Mouse (Mus musculus) urinary bladder, adult 2 months (tissue): Measurements from ENCODE around the gene Rapgef5. TPM values are rescaled to one million over a fixed set of nuclear protein-coding genes. Genes with fewer than 3 reads are reported as not detected.

ENCODE experiments used
- DNase-seq: peaks from one replicate; pipeline ENCODE4 v3.0.0; 2022; ENCODE audit warnings: low spot score
- polyA plus RNA-seq: library from polyadenylated mRNA; depleted of rRNA; stranded (reverse); fragments of >200 nt; gene quantifications from 2 replicates; pipeline ENCODE4 v1.2.3, GENCODE M21; 2012

The Rapgef5 gene
- polyA plus RNA-seq, 1 experiment: 10.9 TPM

DNA sequence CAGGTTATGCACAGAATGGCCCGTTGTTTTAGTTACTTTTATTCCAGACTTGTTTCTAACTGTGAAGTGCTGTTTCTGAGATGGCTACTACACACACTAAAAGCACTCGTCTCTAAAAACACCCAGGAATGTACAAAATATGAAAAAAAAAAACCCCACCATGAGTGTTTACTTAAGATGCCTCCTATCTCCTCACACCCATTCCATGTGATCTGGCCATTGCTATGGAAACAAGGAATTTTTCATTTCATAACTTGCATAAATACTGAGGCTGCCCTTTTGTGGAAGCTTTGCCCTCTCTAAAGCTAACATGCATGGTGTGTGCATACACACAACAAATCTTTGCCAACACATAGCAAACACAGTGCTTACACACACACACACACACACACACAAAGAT lies 156.9 kb downstream of the Rapgef5 start:
- no peak for DNase-seq

- DNase-seq: no peak
Observed at GRCm38 (mm10) chr12:117674511-117674910, 158.2 kb downstream of the Rapgef5 start.

DNA sequence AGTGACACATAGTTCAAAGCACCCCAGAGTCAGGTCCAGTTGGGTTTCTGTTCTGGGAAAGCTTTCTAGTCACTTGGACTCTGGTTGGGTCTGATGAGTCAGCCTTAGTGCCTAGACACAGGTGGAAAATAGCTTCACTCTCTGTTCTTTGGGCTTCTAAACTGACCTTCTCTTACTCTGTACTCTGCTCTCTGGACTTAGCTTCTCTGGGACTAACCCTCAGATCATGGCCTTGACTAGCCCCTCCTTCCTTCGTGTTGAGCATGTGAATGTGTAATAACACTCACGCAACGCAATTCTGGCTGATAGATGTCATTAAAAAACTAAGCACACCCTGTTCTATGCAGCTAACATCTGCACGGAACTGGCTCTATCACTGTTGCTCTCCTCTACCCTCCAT lies 160.0 kb downstream of the Rapgef5 start:
- no peak for DNase-seq

DNA sequence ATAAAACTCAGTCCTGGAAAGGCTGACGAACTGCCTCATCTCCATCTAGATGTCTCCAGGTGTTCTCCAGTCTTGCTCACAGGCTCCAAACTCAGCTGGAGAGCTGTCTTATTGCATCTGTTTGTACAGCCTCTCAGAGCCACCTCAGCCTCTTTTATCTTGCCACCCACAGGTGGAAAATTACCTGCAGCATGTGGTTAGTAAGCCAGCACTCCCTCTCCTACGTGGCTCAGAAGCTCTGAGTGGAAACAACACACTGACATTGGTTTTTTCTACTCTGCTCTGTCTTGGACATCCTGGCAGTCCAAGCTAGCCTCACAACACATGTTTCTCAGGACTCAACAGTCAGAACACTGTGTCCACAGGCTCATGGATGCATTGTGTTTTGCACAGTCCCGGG lies 162.6 kb downstream of the Rapgef5 start:
- no peak for DNase-seq

DNA sequence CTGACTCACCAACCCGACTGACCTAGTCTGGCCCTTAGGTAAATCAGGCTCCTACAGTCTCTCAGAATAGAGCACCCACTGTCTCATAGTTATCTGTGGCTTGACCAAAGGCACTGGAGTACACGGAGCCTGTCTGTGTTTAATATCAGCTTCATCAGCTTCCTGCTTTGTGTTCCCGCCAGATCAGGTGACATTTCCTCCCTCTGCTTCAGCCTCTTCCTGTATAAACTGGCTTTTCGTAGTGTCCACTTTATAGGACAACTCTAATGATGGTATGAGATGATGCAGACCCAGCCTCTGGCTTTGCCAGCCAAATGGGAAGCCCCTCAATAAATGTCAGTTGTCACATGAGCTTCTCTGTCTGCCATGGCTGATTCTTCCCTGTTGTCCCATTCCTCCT lies 163.5 kb downstream of the Rapgef5 start:
- DNase-seq: no peak

DNA sequence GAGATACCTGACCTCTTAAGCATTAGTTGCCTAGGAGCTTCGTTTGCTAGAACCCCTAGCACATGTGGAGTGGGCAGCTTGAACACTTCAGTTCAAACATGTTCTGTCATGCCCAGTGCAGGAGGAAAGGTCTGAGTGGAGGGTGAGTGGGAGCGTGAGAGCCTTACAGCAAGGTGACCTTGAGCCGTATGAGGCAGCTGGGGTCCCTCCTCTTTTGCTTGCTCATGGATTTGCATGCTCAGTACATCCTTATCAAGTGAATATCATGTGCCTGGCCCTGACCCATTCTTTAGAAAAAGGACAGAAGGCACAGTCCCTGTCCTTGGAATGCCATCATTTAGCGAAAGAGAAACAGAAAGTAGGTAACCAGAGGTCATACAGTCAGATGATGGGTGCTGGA lies 165.0 kb downstream of the Rapgef5 start:
- DNase-seq: no peak

DNA sequence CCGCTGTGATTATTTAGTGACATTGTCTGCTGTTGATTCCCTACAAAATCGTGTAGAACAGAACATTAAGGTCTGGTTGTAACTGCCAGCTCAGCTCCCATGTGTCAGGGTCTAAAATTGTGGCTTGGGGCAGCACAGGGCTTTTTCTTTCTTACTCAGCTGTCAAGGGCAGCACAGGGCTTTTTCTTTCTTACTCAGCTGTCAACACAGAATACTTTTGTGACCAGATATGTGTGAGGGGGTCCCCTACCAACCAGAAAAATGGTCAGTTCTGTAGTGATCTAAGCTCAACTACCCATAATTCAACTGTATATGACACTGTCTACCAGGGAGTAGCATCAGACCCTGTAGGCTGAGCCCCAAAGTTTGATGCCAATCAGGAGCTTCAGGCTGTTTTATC lies 167.1 kb downstream of the Rapgef5 start:
- no peak for DNase-seq

- no peak for DNase-seq
Observed at GRCm38 (mm10) chr12:117683984-117684383, 167.7 kb downstream of the Rapgef5 start.

DNA sequence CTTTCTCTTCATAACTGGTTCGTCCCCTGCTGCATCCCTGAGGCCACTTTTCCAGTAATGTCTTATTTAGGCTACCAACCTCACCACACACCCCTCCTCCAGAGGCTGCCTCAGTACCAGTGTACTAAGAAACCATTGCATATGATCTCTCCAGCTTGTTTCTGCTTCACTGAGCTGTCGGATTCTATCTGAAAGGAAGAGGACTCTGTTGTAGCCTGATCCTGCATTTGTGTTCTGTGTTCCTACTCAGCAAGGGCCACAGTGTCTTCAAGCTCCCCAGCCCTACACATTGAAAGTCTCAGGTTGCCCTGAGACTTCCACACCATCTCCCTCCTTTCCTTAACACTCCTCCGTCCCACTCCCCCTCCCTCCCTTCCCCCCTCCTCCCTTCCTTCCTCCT lies 168.5 kb downstream of the Rapgef5 start:
- no peak for DNase-seq

DNA sequence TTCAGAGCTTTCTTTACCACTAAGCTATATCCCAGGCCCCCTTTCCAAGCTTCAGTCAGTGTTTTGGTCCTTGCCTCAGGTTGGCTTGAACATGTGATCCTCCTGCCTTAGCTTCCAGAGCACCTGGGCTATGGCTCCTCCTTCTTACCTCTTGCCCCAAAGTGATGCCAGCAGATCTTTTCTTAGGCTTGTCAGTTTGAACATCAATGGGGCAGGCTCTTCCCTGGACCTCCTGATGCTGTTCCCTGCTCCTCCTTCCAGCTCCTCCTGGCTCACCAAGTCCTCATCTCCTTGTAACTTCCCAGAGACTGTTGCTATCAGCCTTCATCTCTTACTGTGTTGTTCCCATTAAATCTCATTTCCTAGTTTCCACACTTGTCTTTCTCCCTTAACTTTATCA lies 169.1 kb downstream of the Rapgef5 start:
- no peak for DNase-seq

- DNase-seq: no peak
Observed at GRCm38 (mm10) chr12:117686732-117687131, 170.5 kb downstream of the Rapgef5 start.

DNA sequence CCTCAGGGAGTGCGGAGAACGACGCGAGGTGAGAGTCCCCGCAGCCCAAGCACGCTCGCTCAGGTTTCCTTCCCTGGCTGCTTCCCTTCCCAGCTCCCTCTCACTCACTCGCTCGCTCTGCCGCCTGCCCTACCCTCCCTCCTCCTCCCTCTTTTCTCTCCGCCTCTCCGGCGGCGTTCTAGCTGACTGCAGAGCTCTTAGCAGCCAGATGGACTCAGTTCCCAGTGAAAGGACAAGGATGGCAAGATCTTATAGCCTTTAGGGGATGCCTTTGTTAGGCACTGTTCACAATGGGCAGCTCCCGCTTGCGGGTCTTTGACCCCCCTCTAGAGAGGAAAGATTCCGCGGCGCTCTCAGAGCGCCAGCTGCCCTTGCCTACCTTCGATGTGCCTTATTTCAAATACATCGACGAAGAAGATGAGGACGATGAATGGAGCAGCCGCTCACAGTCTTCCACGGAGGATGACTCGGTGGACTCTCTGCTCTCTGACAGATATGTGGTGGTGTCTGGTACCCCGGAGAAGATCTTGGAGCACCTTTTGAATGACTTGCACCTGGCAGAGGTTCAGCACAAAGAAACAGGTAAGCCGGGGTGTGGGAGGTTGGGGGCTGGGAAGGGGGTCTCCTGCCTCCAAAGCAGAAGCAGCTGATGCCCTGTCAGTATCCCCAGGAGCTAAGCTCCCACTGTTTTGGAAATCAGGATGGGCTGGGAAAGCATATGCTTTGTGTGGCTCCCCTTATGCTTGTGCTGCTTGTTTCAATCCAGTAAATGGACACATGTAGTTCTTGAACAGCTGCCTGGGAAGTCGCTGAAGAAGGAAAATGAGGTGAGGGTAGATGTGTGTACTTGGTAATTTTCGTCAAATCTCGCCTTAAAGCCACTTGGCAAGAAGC lies 172.6 kb downstream of the Rapgef5 start:
- DNase-seq: no peak

DNA sequence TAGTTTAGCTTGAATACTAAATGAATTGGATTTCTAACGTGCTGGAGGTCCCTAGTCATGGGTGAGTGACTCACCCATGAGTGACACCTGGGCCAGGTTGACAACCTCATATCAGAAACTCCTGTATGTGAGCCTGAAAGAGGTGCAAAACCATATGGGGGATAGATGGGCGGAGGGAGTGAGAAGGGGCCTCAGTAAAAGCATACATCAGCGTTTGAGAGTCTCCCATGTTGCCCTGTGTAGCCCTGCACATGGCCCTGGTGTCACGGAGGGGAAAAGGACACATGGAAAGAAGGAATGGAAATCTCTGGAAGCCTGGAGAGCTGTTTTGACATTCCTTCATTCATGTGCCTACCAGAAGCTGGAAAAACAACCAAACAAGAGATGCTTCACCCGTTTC lies 175.1 kb downstream of the Rapgef5 start:
- DNase-seq: no peak

GRCm38 (mm10) chr12:117692775-117693174 lies 176.5 kb downstream of the Rapgef5 start:
- DNase-seq: no peak

DNA sequence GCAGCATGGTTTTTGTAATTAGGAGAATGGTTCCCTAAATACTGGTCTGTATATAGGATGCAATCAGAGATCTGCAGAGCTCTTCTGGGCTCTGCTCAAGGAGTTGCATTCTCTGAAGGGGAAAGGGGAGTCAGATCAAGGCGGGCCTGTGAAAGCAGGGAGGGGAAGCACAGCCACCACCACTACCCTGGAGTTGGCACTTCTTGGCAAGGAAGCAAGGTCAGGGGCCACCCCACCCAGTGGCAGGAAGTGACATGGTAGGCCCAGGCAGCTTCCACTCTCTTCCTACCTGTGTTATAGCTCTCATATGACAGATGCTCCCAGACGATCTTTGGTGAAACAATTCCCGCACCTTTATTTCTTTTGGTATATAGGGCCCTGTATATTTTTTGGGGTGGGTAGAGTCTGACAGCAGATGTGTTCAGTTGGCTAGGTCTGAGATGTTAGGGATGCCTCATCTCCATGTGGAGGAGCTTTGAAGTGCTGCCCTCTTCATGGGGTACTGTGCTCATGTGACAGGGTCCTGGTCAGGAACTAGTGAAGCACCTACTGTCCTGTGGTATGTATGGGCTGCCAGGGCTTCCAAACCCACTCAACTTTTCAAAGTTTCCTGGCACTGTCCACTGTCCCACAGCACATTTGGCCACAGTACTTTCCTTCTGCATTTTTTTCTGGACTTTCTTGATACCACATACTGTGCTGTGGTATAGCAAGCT lies 183.8 kb downstream of the Rapgef5 start:
- DNase-seq: no peak

DNA sequence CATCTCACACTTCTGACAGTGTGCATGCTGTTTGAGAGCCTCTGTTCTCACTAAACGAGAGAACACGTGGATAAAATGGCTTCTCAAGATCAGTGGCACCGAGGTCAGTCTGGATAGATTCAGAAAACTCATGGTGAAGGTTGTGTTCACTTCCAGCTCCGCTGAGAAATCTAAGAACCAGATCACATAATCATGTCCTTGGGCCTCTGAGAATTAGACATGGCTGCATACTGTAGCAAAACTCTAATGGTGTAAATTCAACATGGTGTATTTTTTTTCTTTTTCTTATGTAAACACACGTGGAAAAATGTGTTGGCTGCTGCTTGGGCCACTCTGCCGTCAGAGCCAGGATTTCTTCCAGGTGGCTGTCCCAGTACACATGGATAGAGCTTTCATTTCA lies 184.6 kb downstream of the Rapgef5 start:
- DNase-seq: no peak

DNA sequence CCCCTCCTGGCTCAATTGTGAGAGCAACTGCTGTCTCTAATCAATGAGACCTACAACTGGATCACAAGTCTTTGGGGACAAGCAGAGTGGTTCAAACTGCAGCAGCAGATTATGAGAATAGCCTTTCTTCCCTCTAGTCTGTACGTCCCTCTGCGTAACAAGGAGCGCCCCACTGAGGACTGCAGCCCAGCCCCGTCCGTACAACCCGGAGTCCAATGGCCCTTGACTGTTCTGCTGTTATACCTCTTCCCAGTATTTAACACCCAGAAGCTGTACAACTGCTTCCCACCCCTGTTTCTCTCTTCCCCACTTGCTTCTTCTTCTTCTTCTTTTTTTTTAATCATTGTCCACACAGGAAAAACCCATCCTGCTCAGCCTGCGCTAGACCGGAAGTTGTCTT lies 186.0 kb downstream of the Rapgef5 start:
- DNase-seq: no peak

- DNase-seq: no peak
Observed at GRCm38 (mm10) chr12:117702928-117703327, 186.6 kb downstream of the Rapgef5 start.

GRCm38 (mm10) chr12:117703413-117703812 lies 187.1 kb downstream of the Rapgef5 start:
- no peak for DNase-seq

DNA sequence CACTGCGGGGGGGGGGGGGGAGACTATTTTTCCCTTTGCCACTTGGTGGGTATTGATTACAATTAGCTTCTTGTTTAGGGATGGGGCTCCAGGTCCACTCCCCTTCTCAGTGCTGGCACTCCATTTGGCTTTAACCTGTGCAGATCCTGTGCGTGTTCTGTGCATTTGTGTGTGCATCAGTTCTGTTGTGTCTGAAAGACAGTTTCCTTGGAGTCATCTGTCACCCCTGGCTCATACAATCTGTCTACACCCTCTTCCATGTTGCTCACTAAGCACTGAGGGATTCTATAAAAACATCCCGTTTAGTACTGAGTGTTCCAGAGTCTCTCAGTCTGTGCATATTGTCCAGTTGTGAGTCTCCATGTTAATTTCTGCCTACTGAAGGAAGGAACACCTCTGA lies 189.0 kb downstream of the Rapgef5 start:
- no peak for DNase-seq

DNA sequence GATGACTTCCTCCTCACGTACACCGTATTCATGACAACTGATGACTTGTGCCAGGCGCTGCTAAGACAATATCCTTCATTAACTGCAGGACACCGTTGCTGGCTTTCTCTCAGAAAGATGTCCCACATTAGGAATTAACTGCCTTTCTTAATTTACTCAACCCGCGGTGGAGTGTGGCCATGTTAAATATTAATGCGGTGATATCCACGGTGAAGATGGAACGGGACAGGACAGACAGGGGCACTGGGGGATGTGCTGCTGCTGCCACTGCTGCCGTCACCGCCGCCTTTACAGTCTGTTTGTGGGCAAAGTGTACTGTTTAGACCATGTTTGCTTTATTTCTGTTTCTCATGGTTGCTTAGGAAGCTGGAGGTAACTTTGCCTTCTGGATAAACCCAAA lies 193.0 kb downstream of the Rapgef5 start:
- no peak for DNase-seq

DNA sequence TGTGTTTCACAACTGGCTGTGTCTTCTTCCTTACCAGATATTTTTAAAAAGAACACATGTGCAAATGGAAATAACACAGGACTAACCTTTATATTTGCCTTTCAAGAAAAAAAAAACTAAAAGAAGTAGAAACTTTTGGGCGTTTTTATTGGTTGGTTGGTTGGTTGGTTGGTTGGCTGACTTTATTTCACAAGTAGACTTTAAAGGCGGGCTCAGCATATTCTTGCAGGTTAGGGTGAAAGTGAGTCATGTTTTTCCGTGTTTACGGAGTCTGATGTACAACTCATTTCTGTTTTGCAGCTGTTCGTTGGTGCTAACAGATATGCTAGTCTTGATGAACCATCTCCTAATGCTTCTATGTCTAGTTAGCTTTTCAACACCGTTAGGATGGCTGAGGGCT lies 196.2 kb downstream of the Rapgef5 start:
- DNase-seq: no peak

DNA sequence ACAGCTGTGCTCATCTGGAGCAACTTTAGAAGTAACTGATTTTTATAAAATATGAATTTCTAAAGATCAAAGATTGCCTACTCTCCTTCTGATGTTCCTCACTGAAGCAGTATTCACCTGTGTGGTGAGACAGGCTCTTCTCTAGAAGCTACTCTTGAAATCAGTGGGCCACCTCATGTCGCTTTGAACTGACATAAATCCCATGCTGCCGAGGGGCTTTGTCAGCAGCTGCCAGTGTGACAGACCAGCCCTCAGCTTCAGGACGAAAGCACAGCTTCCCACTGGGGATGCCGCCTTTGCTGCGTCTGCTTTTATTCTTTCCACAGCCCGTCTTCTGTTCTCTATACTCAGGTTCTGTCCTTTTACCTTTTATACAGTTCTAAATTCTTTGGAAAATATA lies 197.3 kb downstream of the Rapgef5 start:
- DNase-seq: no peak
